Mouse (Mus musculus): ENCODE measurements around the gene Timp3. TPM values are rescaled to one million over a fixed set of nuclear protein-coding genes. Genes with fewer than 3 reads are reported as not detected.
A peak's percentile ranks its signal among the peaks of the same experiment; 100 is the strongest.

The Timp3 gene
- total RNA-seq, 2 experiments from 2014 or later = 0.04 to 0.44 TPM

DNA sequence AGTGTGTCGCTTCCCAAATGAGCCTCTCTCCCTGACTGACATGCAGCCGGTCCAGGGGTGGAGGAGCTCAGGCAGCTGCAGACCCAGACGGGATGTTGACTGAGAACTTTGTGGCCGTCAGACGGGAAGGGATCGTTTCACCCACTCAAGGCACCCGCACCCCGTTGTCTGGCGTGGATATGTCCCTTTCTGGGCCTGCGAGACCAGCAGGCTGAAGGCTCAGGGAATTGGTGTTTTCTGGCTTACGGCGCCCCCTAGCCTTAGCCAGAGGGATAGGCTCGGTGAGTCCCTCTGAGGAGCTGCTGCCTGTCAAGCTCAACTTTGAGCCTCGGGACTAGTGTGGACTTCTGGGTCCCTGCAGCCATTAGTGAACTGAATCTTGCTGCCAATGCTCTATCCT lies 4.1 kb upstream of the Timp3 start:
- ATAC-seq (ENCODE audit: poor library complexity, severe bottlenecking) = peak; percentile 91

DNA sequence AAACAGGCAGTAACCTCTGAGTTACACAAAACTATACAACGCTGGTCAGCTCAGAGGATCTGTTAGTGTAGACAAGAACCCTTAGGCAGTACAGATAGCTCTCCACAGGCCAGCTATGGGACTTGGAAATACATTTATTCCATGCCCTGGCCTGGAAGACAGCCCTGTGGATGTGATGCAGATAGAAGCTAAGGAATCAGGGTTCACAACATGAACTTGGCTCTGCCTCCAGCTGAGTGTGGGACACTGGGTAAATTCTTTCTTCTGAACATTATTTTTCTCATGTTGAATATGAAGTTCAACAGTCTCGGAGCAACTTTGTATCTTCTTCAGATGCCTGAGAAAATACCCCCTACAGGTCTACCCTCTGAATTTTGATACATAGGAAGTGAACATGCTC lies 2.9 kb upstream of the Timp3 start:
- no peak for ATAC-seq (ENCODE audit: poor library complexity, severe bottlenecking)

DNA sequence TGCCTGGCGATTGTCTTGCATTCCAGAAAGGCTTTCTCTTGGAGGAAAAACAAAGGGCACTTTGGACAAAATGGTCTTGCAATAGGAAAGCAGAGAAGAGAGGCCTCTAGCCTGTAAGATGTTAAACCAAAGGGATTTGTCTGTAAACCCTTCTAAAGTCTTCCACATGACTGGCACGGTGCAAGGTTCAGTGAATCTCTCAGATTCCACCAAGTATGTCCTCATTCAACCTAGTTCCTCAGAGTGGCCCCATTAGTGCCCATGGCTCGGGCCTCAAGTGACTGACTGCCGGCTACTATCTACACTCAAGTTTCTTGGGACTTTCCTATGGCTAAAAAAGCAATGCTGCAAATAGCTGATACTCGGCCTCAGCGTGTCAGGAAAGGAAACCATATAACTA lies 1.8 kb upstream of the Timp3 start:
- no peak for ATAC-seq (ENCODE audit: poor library complexity, severe bottlenecking)

DNA sequence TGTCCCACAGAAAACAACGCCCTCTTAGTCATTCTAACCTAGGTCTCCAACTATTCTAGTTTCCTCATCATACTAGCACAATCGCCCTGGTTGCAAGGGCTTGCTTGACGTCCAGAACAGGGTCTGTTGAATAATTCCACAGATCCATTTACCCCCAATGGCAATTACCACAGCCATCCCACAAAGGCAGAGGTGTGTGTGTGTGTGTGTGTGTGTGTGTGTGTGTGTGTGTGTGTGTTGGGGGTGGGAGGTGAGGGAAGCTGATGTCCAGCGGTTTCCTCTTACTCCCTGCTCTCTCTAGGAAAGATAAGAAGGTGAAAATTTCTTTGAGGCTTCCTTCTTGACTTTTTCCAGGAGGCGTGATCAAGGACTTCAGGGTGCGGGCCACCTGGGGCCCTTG lies 377 bp upstream of the Timp3 start:
- no peak for ATAC-seq (ENCODE audit: poor library complexity, severe bottlenecking)

DNA sequence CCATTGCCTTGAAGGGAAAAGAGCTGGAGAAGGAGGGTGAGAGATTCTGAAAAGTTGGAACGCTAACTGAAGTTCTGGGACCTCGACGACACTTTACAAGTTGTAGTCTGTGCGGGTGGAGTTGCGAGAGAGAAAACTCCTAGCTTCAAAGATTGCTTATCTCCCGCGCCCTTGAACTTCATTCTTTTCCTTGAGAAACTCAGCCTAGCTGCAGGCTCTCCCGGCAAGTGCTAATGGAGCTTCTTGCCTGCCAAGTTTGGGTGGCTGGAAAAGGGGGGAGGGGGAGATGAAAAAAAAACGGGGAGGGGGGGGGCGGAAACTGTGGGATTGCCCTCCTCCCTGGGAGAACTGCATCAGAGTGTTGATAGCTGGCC lies 932 bp downstream of the Timp3 start:
- ATAC-seq (ENCODE audit: poor library complexity, severe bottlenecking) = no peak

DNA sequence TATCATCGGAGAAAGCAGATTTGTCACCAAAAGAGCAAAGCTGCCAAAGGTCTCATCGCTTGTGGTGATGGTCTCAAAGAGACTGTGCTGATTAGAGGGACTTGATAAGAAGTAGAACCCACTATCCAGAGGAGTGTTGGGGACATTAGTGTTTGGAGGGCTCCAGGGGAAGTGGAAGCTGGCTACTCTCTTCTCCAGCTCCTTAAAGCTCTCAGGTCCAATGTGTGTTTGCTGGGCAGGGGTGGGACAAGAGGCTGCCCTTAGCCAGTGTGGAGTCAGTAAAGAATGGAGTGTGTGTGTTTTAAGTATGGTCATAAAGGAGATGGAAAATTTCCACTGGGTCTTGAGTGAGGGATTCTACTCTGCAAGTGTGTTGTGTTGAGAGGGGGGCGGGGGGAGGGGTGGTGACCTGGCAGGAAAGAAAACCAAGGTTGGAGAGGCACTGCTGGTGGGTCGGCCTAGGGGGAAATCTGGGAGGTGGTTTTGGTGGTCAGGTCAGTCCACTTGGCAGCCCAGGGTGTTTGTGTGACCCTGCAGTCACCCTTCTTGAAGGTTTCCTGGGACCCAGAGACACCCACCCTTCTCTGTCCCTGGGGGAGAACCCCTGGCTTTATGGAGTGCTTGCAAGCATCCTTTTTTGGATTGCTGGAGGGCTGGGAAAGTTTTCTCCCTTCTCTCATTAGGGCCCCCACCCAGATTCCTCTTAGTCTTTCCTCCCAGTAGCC lies 1.6 kb downstream of the Timp3 start:
- no peak for ATAC-seq (ENCODE audit: poor library complexity, severe bottlenecking)

DNA sequence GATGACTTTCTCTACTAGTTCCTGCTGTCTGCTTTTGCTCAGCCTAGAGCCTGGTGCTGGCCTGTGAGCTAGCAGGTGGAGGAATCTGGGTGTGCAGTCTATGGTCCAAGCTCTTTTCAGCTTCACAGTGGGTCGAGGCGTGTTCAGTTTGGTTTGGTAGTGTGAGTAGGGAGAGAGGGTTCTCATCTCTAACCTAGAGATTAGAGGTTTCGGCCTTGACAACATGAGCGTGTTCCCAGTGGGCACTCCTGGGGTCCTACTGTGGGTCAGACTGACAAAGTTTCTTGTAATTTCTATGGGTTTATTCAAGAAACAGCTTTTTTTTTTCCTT lies 2.1 kb downstream of the Timp3 start:
- ATAC-seq (ENCODE audit: poor library complexity, severe bottlenecking) = no peak

DNA sequence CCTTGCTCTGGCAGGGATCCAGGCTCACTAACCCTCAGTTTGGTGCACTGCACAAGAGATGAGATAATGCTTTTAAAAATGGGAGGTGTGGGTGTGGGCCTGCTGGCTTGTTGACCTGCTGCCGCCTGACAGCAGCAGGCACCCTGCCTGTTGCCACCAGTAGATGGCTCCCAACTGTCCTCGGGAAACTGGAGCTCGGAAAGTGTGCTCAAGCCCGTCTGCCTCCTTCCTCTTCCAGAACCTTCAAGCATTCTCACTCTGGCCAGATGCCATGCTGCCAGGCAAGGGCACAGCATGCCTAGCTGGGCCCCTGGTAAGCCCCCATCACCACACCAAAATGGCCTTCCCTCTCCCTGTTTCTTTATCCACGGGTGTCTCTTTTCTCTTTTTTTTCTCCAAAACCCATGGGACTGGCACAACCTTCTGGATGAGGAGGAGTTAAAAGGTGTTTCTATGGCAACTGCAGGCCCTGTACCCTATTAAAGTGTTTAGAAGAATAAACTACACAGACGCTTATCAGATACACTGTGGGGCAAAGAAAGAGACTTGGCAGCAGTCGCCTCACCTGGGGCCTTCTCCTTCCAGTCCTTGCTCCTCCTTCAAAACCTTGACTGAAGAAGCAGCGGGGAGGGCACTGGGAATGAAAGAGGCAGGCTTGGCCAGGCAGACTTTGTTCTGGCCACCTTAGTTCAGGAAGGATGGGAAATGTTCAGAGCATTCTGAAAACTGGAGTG lies 2.8 kb downstream of the Timp3 start:
- peak; percentile 74 for ATAC-seq (ENCODE audit: poor library complexity, severe bottlenecking)

DNA sequence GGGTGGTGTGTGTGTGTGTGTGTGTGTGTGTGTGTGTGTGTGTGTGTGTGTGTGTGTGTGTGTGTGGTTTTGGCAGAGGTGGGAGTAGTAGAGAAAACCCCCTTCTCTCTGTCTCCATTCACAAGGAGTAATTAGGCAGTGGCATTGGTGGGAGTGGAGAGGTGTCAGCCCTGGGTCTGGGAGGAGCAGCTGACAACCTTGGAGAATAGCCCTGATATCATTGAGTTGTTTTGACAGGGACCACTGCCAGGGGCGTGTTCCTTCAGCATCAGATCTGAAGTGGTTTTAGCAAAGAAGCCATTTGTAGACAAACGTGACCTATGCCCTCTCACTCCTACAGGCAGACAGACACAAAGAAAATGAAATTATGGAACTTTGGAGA lies 3.3 kb downstream of the Timp3 start:
- no peak for ATAC-seq (ENCODE audit: poor library complexity, severe bottlenecking)

DNA sequence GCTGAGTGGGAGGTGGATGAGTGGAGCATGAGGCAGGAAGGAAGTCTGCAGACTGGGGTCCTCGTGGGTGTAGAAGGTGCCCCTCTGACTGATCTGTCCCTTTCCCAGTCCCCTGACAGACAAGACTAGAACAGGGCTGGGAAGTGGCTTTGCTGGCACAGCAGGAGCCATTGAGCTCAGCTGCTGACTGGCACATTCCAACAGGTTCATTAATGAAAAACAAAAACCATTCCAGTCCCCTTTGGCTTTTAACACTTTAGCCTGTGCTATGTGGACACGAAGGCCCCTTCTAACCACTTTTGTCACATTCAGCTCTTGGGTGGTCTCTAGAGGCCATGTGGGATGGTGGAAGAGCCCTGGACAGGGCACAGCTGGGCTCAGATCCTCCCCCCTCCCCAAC lies 4.4 kb downstream of the Timp3 start:
- ATAC-seq (ENCODE audit: poor library complexity, severe bottlenecking) = no peak

DNA sequence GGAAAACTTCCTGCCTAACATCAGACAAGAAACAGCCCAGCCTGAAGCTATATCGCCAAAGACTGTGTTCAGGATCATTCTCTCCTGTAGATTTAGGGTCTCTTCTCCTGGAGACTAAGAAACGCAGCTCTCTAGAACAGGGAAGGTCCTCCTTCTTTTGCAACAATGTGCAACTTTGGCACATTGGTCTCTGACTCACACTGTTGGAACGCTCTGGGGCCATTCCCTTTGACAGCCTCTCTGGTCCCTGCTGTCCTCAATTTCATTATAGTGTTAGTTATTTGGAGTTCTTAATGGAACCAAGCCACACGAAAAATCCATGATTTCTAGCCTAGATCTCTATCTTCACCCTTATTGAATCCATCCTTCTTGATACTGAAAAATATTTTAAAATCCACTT lies 7.1 kb downstream of the Timp3 start:
- no peak for ATAC-seq (ENCODE audit: poor library complexity, severe bottlenecking)

DNA sequence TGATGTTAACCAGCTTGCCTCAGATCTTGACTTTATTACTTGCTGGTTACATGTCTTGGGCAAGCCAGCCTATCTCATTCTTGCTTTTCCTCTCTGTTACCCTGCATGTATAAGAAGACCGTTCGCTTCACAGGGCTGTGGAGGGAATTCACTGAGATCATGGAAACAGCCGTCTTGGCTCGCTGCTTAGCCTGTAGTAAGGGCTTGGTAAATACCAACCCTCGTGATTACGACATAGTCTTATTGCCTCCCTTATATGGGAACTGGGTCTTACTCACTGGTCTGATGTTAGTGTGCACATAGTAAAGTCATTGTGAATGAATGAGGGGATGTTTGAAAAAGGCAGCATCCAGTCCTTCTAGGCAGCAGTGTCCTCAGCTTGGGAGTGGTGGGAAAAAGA lies 10.4 kb downstream of the Timp3 start:
- peak; percentile 62 for ATAC-seq (ENCODE audit: poor library complexity, severe bottlenecking)

DNA sequence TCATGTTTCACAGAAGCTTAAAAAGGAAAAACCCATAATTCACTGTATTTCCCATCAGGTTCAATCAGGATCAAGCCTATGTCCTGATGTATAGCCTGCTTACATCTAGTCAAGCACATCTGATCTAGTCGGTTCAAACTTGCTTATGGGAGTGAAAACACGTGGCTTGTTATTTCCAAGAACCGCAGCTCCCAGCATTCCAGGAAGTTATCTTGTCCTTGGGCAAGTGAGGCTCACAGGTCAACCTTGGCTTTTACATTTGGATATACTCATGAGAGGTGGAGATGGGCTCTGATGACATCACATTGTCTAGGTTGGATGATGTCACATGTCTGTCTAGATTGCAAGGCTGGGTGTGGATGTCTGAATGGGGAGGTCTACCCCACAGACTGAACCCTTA lies 12.8 kb downstream of the Timp3 start:
- ATAC-seq (ENCODE audit: poor library complexity, severe bottlenecking) = no peak

DNA sequence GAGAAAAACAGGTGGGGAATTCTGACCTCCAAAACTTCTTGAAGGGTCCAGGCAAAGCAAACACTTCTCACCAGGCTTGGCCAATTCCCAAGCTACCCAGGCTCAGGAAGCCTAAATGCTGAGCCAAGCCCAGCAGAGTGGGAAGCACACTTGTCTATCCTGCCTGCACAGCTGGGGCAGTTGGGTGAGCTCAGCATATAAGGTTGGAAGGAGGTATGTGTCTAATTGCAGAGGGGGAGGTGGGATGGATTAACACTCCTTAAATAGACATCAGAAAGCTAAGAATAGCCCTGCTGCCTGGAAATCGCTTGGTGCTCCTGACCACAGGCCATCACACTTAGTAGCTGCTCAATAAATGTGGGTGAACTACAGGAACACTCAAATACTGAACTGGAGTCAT lies 13.3 kb downstream of the Timp3 start:
- ATAC-seq (ENCODE audit: poor library complexity, severe bottlenecking) = no peak

DNA sequence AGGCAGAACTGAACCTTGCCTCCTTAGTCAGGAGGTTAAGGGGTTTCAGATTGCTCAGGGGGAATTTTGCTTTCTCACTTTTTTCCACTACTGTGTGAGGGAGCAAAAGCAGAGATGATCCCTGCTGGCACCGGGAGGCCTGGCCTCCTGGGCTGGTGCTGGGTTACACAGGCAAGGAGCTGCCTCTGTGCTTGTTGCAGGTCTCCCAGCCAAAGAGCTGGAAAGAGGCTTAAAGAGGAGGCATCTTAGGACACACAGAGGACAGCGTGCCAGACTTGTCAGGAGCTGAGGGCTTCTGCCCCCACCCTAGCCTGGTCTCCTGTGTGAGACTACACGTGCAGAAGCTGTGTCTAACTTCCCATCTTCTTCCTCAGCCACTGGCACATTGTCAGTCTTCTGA lies 15.3 kb downstream of the Timp3 start:
- ATAC-seq (ENCODE audit: poor library complexity, severe bottlenecking) = no peak

DNA sequence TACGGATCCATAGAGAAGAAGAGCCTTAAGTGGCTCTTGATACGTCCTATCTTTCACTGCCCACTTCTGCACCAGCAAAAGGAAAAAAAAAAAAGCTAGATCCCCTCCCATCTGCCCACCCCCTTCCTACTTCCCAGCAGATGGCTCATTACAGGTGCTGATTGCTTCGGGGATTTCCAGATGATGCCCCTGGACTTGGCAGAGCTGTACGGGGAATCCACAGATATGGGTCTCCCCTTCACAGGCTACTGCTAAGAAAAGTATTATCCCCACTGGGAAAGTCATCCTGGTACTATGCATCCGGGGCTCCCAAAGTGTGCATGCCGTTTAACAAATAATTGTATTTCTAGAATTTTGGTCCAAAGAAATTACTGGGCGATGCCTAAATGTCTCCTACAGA lies 17.5 kb downstream of the Timp3 start:
- no peak for ATAC-seq (ENCODE audit: poor library complexity, severe bottlenecking)

DNA sequence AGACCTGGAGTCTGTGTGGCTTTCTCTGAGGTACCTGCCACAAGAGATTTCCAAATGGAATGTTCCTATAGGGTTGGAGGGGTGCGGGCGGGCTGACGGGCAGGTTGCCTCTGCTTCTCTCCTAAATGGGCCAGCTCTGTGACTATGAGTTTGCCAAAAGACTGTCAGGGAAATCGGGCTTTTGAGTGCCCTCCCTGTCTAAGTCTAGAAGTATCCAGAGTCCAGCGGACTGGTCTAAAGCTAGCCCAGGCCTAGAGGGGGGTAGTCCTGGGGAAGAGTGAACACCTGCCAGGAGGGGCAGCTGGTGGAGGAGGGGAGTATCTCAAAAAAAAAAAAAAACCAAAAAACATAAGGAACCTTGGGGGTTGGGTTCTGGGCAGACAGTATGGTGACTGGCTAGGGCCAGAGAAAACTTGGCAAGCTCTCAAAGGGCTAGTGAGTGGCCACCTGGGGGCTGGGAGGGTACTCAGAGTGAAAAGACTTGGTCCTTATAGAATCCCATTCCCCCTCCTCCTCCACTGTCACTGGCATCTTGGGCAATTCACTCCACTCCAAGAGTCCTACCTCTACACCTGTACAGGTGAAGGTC lies 18.5 kb downstream of the Timp3 start:
- no peak for ATAC-seq (ENCODE audit: poor library complexity, severe bottlenecking)

DNA sequence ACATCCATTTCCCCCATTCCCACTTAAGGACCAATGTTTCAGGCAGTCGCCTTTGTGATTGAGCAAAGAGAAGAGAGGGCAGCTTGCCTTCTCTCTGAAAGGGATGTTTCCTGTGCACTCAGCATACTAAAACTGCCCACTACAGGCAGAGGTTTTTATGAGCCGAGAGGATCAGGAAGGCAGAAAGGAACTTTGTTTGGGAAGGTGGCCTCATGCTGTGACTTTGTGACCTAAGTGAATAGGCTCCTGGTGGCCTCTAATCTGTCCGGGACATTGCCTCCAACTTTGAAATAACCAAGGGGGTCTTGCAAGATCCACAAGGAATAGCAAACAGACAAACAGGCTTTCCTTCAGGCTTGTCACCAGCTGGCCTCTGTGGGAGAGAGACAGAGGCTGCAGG lies 19.4 kb downstream of the Timp3 start:
- no peak for ATAC-seq (ENCODE audit: poor library complexity, severe bottlenecking)

DNA sequence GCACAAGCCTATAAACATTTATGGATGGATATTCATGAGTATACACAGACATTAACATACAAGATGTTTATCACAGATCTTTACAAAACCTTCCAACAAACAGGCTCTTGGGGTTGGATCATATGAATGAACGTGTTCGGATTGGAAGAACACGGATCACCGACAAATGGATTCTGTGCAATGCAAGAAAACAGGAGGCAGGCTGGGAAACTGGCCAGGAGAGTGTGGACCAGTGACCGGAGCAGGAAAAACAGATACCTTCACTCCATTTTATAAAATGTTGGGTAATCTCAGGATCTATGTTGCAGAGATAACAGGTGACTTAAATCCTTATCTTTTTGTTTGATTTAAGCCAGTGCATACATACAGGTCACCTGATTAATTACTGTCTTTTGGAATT lies 20.0 kb downstream of the Timp3 start:
- ATAC-seq (ENCODE audit: poor library complexity, severe bottlenecking) = no peak

DNA sequence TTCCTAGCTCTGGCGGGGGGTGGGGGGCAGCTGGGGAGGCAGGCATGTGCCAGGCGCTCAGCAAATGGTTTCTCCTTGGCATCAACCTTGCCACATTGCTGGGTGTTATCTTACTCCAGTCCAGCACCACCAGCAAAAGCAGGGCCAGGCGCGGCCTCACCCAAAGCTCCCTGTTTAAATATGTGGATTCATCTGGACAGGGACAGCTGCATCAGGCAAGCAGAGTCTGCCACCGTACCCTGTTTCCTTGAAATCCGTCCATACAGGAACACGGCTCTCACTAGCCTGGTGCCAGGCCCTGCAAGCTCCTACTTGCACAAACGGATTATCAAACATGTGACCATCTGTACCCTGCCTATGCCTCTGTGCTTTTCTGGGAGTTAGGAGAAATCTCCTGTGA lies 21.0 kb downstream of the Timp3 start:
- no peak for ATAC-seq (ENCODE audit: poor library complexity, severe bottlenecking)

DNA sequence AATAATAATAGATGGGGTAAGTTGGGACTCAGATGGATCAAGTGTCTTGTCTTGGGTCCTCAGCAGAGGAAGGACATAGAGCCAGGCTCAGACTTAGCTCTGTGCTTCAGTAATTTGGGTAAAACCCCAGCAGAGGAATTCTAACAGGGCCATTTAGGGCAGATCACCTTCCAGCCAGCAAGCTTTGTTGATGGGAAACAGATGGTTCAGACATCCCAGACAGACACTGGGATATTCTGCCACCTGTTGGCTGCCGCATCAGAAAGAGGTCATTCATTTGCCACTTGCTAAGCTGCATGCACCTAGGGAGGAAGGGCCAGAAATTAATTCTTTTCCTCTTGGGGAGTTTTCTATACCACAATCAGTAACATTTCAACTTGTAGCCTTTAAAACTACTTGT lies 21.8 kb downstream of the Timp3 start:
- ATAC-seq (ENCODE audit: poor library complexity, severe bottlenecking) = no peak

DNA sequence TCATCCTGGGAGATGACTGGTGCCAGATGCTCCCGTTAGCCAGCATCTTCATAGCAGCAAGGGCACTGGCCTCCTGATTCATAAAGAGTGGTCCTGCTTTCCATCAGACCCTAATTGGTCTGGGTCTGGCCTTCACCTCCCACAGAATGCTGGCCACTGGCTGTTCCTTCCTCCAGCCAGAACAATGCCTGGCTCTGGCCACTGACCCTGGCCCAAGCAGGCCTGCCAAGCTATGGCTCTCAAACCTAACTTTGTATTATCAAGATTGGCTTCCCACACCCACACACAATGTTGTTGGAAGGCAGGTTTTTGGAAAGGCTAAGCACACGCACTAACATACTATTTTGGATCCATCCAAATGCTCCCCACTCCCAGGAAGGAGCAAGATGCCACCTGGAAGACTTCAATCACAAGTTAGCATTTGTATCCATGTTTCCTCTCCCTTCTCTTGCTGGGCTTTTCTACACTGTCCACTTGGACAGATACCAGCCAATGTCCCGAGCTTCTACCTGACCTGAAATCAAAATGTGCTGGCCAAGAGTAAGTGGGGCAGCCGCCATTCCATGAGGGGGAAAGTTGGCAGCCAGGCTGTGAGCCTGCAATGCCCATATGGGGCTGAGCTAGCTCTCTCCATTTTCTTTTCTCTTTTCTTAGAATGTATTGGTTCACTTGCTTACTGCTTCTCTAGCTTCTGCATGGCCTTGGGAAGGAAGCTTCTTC lies 23.3 kb downstream of the Timp3 start:
- no peak for ATAC-seq (ENCODE audit: poor library complexity, severe bottlenecking)
